Mouse (Mus musculus) heart, embryonic 12.5 days (tissue): ENCODE results near the gene Rcbtb2. TPM values are rescaled to one million over a fixed set of nuclear protein-coding genes. Genes with fewer than 3 reads are reported as not detected.
"Not testable (repeated sequence)": the region's sequence is repeated elsewhere in the genome, so short reads cannot be mapped to it uniquely, and the experiment has no call there.

Experiments used
- ATAC-seq: fragments of 200-750 bp; cut with Nextera tagmentation; 2 replicates; pipeline ENCODE4 v1.8.0; 2017; ENCODE audit warnings: moderate TSS enrichment, moderate library complexity; ENCODE audit not compliant: insufficient number of reproducible peaks, low FRiP score
- H3K27ac ChIP-seq: fragments of 300-500 bp; sonication (generic); 2 replicates; pipeline ENCODE4 v1.5.1; 2016; ENCODE audit warnings: mild to moderate bottlenecking, moderate library complexity; ENCODE audit not compliant: poor library complexity, severe bottlenecking
- H3K27me3 ChIP-seq: fragments of 300-500 bp; sonication (generic); replicated peaks from 2 replicates; pipeline ENCODE4 v1.6.1; 2016; ENCODE audit warnings: mild to moderate bottlenecking, moderate library complexity
- H3K36me3 ChIP-seq: fragments of 300-500 bp; sonication (generic); 2 replicates; pipeline ENCODE4 v1.6.1; 2016; ENCODE audit warnings: mild to moderate bottlenecking, moderate library complexity
- H3K4me1 ChIP-seq: fragments of 300-500 bp; sonication (generic); replicated peaks from 2 replicates; pipeline ENCODE4 v1.6.1; 2016; ENCODE audit warnings: mild to moderate bottlenecking
- H3K4me2 ChIP-seq: fragments of 300-500 bp; sonication (generic); 2 replicates; pipeline ENCODE4 v1.6.1; 2016; ENCODE audit warnings: mild to moderate bottlenecking, moderate library complexity
- H3K4me3 ChIP-seq: fragments of 300-500 bp; sonication (generic); 2 replicates; pipeline ENCODE4 v1.5.1; 2016; ENCODE audit warnings: mild to moderate bottlenecking
- H3K9ac ChIP-seq: fragments of 300-500 bp; sonication (generic); 2 replicates; pipeline ENCODE4 v1.6.1; 2016; ENCODE audit warnings: mild to moderate bottlenecking, moderate library complexity
- H3K9me3 ChIP-seq: fragments of 300-500 bp; sonication (generic); replicated peaks from 2 replicates; pipeline ENCODE4 v1.6.1; 2016; ENCODE audit warnings: mild to moderate bottlenecking, moderate library complexity
- WGBS: fragments of 180-500 bp; shearing (Covaris S2); methylation state at CpG from one replicate; pipeline ENCODE4 v1.1.7; 2016; 5-methylcytosine and 5-hydroxymethylcytosine counted together
- polyA plus RNA-seq: library from polyadenylated mRNA; unstranded; fragments of >200 nt; fragmentation: Nextera tagmentation; extraction: Ambion mirVana; gene quantifications from 2 replicates; pipeline ENCODE4 v1.2.1, GENCODE M21; 2016

Rcbtb2 gene
- 73.0 and 76.2 TPM in 2 replicates for polyA plus RNA-seq

GRCm38 (mm10) chr14:73122923-73123278, at the start of gene Rcbtb2:
TSS of gene Rcbtb2 (plus strand) at chr14:73123037.
- no peaks in the 10 kb centered on the region for H3K27me3 ChIP-seq
- WGBS = 54% methylated on average over 4 of the region's 4 CpGs
- no peak within 1 kb of the TSS for H3K4me2 ChIP-seq
- no peak within 1 kb of the TSS for H3K9ac ChIP-seq
- H3K4me3 ChIP-seq = no peak within 1 kb of the TSS
- ATAC-seq = no peak
- H3K36me3 ChIP-seq = no peaks in the 10 kb centered on the region
- peaks cover 10% of the 10 kb centered on the region for H3K4me1 ChIP-seq
- no peak within 1 kb of the TSS for H3K27ac ChIP-seq
- no peaks in the 10 kb centered on the region for H3K9me3 ChIP-seq

DNA sequence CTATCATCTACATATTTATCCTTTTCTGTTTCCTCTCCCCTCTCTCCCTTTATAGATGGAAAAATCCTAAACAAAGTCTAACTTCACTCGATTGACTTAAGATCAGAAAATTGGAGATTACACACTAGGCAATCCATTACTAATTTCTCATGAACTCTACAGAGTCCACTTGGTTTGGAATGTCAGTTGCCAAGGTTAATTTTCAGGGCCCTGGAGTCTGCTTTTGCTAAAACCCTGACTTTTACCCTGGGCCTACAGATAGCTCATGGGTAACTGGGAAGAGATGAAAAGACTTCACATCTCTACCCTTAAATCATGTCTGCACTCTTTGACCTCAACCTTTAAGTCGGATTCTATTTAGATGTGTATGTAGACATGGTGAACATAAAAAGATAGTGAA, 39.3 kb upstream of the Rcbtb2 start:
- Histone ChIP-seq H3K4me2 (no peak overlapping the region), H3K27me3 (no peaks in the 10 kb centered on the region; the same call in 1 of the 2 replicates), H3K4me1 (no peaks in the 10 kb centered on the region), H3K4me3 (no peak overlapping the region), H3K9ac (no peak overlapping the region), H3K9me3 (no peaks in the 10 kb centered on the region), H3K27ac (no peak overlapping the region), H3K36me3 (no peaks in the 10 kb centered on the region)
- ATAC-seq = no peak
- WGBS = 78% methylated on average over 2 of the region's 2 CpGs

GRCm38 (mm10) chr14:73086425-73086824, 36.4 kb upstream of the Rcbtb2 start:
- Histone ChIP-seq H3K4me1 (no peaks in the 10 kb centered on the region), H3K36me3 (no peaks in the 10 kb centered on the region), H3K9me3 (no peaks in the 10 kb centered on the region; the same call in 1 of the 2 replicates), H3K27ac (no peak overlapping the region), H3K27me3 (no peaks in the 10 kb centered on the region; the same call in 1 of the 2 replicates), H3K9ac (no peak overlapping the region), H3K4me3 (no peak overlapping the region), H3K4me2 (no peak overlapping the region)
- 48% methylated on average over 3 of the region's 3 CpGs for WGBS
- no peak for ATAC-seq

DNA sequence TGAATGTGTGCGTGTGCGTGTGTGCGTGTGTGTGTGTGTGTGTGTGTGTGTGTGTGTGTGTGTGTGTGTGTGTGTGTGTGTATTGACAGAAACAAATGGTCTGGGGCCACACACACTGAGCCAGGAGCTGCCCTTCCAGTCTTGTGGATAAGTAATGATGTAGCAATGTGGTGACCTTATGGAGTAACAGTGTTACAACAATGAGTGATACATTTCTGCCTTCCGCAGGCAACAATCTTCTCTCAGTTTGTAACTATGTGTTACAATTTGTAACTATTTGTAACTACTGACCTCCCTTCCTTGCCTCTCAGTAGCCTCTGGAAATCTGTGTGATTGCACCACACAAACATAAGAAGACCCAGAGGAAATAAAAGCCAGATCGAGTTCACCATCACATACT, 35.6 kb upstream of the Rcbtb2 start:
- no peak overlapping the region for H3K9ac ChIP-seq
- no peaks in the 10 kb centered on the region for H3K36me3 ChIP-seq
- WGBS = 70% methylated on average over 5 of the region's 5 CpGs
- no peak for ATAC-seq
- no peak overlapping the region for H3K27ac ChIP-seq
- no peaks in the 10 kb centered on the region; the same call in 1 of the 2 replicates for H3K27me3 ChIP-seq
- H3K4me1 ChIP-seq = no peaks in the 10 kb centered on the region
- H3K4me2 ChIP-seq = no peak overlapping the region
- H3K4me3 ChIP-seq = no peak overlapping the region
- no peaks in the 10 kb centered on the region; the same call in 1 of the 2 replicates for H3K9me3 ChIP-seq

- no peaks in the 10 kb centered on the region for H3K4me1 ChIP-seq
Observed at GRCm38 (mm10) chr14:73087746-73088145, 35.1 kb upstream of the Rcbtb2 start.

GRCm38 (mm10) chr14:73088224-73088623, 34.6 kb upstream of the Rcbtb2 start:
- H3K9me3 ChIP-seq = no peaks in the 10 kb centered on the region; the same call in 1 of the 2 replicates
- H3K27me3 ChIP-seq = no peaks in the 10 kb centered on the region; the same call in 1 of the 2 replicates
- no peak for ATAC-seq
- H3K27ac ChIP-seq = no peak overlapping the region
- 82% methylated on average over 1 of the region's 1 CpGs for WGBS
- no peak overlapping the region for H3K4me3 ChIP-seq
- H3K4me2 ChIP-seq = no peak overlapping the region
- no peak overlapping the region for H3K9ac ChIP-seq
- no peaks in the 10 kb centered on the region for H3K4me1 ChIP-seq
- H3K36me3 ChIP-seq = no peaks in the 10 kb centered on the region

More at GRCm38 (mm10) chr14:73087746-73088145, 35.1 kb upstream of the Rcbtb2 start:
- Histone ChIP-seq H3K36me3 (no peaks in the 10 kb centered on the region), H3K9ac (no peak overlapping the region), H3K9me3 (no peaks in the 10 kb centered on the region; the same call in 1 of the 2 replicates), H3K4me3 (no peak overlapping the region), H3K27ac (no peak overlapping the region), H3K27me3 (no peaks in the 10 kb centered on the region; the same call in 1 of the 2 replicates), H3K4me2 (no peak overlapping the region)
- ATAC-seq = no peak
- 78% methylated on average over 5 of the region's 5 CpGs for WGBS

GRCm38 (mm10) chr14:73092871-73093270, 30.0 kb upstream of the Rcbtb2 start:
- no peak overlapping the region for H3K27ac ChIP-seq
- peaks cover 5% of the 10 kb centered on the region for H3K27me3 ChIP-seq
- H3K9me3 ChIP-seq = no peaks in the 10 kb centered on the region; the same call in 1 of the 2 replicates
- H3K4me2 ChIP-seq = no peak overlapping the region
- H3K9ac ChIP-seq = no peak overlapping the region
- ATAC-seq = no peak
- no peaks in the 10 kb centered on the region for H3K36me3 ChIP-seq
- 71% methylated on average over 3 of the region's 3 CpGs for WGBS
- no peaks in the 10 kb centered on the region for H3K4me1 ChIP-seq
- no peak overlapping the region for H3K4me3 ChIP-seq

DNA sequence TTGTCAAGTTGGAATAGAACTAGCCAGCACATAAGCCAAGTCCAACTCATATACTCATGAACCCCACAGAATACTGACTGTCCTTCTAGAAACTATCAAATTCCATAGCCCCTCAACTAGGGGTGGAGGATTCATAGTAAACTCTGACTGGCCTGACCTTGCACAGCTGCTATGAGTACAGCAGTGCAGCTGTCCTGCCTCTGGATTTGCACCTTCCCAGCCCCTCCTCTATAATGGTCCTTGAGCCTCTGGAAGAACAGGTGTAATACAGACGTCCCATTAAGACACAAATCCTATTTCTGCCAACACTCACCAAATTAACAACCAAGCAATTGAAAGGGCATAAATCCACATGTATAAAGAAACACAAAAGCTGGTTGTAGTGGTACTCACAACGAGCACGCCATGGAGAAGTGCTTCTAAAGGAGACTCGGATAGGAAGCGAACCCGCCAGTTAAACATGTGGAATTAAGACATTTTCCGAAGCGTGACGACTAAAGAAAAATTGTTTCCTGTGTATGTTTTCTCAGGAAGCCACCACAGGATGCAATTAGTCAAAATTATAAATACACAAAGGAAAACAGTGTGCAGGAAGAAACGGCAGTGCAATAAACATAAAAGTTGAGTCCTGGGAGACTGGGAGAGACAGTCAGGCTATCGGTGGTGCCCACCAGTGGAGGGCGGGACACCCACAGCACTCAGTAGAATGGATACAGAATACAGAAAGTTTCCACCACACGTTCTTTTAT, 27.9 kb upstream of the Rcbtb2 start:
- Histone ChIP-seq H3K27ac (no peak overlapping the region), H3K4me1 (no peaks in the 10 kb centered on the region), H3K4me2 (no peak overlapping the region), H3K4me3 (no peak overlapping the region), H3K27me3 (peaks cover 12% of the 10 kb centered on the region), H3K36me3 (no peaks in the 10 kb centered on the region), H3K9me3 (no peaks in the 10 kb centered on the region), H3K9ac (no peak overlapping the region)
- WGBS = 71% methylated on average over 13 of the region's 13 CpGs
- ATAC-seq = no peak

DNA sequence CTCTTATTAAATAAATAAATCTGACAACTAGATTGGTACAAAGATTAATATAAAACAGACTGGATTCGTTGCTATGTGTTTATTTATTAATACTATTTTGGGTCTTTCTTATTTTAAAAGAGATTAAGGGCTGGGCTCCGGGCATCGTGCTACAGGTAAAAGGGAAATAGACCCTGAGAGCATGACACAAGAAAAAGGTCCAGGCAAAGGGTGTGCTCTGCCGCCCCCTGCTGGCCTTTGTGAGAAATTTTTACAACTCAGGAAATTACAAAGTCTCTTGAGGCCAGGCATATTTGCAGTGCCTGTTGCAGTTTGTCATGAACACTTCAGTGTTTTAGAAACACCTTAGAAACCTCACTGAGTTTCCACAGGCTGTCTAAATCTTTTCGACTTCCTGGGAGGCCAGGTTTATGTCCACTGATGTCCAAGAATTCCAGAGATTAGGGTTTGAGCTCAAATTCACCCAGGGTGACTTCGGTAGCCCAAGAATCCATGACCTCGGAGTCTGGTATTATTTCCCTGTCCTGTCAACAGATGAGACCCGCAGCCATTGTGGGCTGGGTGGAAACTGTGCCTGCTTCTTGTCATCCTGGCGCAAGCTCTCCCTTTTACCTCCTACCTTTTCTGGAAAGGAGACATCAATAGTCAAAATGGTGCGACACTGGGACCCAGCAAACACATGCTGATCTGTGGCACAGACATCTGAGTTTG, 24.0 kb upstream of the Rcbtb2 start:
- Histone ChIP-seq H3K4me3 (no peak overlapping the region), H3K4me2 (no peak overlapping the region), H3K9me3 (no peaks in the 10 kb centered on the region), H3K27me3 (peaks cover 21% of the 10 kb centered on the region), H3K27ac (no peak overlapping the region), H3K4me1 (no peaks in the 10 kb centered on the region), H3K9ac (no peak overlapping the region), H3K36me3 (no peaks in the 10 kb centered on the region)
- ATAC-seq = no peak
- WGBS = 33% methylated on average over 10 of the region's 10 CpGs

DNA sequence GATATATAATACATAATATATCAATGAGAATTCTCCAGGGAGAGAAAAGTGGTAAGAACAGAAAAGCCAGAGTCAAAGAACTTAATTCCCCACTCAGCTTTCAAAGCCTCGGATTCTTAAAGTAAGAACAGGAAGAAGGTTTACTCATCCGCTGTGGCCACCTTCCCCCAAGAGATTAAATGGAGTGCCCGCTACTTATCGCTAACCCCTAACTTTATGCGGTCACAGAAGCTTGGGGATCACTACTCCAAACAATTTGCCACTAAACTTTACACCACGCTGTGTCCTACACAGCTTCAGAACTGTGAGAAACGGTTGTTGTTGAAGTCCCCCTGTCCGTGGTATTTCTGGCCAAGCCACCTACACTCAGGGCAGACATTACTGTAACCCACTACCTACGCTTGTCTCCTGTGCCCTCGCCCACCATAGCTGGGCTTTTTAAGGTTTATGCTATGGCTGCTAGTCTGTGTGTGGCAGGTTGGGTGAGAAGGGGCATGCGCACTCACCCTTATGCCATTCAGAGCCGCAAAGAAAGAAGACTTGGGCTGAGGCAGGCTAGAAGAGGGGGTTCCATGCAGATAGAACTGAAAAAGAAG, 20.5 kb upstream of the Rcbtb2 start:
- 40% methylated on average over 12 of the region's 12 CpGs for WGBS
- no peak for ATAC-seq
- Histone ChIP-seq H3K4me3 (no peak overlapping the region), H3K27ac (no peak overlapping the region), H3K4me2 (no peak overlapping the region), H3K4me1 (no peaks in the 10 kb centered on the region), H3K27me3 (peaks cover 27% of the 10 kb centered on the region), H3K36me3 (no peaks in the 10 kb centered on the region), H3K9me3 (no peaks in the 10 kb centered on the region), H3K9ac (no peak overlapping the region)

GRCm38 (mm10) chr14:73102986-73103385, 19.9 kb upstream of the Rcbtb2 start:
- 25% methylated on average over 4 of the region's 4 CpGs for WGBS
- H3K9me3 ChIP-seq, H3K27ac ChIP-seq, H3K4me2 ChIP-seq, H3K36me3 ChIP-seq, H3K4me1 ChIP-seq, ATAC-seq, H3K9ac ChIP-seq, H3K4me3 ChIP-seq: not testable (repeated sequence)
- peaks cover 21% of the 10 kb centered on the region for H3K27me3 ChIP-seq
